Mouse (Mus musculus) embryo, embryonic 11 days (tissue): ENCODE measurements at regions not wholly inside any gene's neighbourhood (a gene's known extent, or its start where the extent isn't known, plus 50 kb on each side); places are given as distances from the start of the nearest gene placed in this dataset.

Source experiments
- DNase-seq: peaks from one replicate; pipeline ENCODE4 v3.0.0-alpha.2; 2015

GRCm38 (mm10) chr2:19049877-19050731 lies 52.0 kb downstream of the 4930426L09Rik start:
- peak; percentile 22 for DNase-seq

GRCm38 (mm10) chr2:19055500-19055899 lies 57.4 kb downstream of the 4930426L09Rik start:
- no peak for DNase-seq

GRCm38 (mm10) chr2:19057859-19058258 lies 59.7 kb downstream of the 4930426L09Rik start:
- no peak for DNase-seq

- no peak for DNase-seq
These were observed 60.6 kb downstream of the 4930426L09Rik start for GRCm38 (mm10) chr2:19058765-19059164.

- no peak for DNase-seq
These were observed 61.1 kb downstream of the 4930426L09Rik start for GRCm38 (mm10) chr2:19059246-19059645.

- DNase-seq: peak; percentile 5
These were observed 62.2 kb downstream of the 4930426L09Rik start for GRCm38 (mm10) chr2:19060218-19060915.

- DNase-seq: no peak
These were observed 66.6 kb downstream of the 4930426L09Rik start for GRCm38 (mm10) chr2:19064560-19065362.

GRCm38 (mm10) chr2:19065511-19065910 lies 67.4 kb downstream of the 4930426L09Rik start:
- no peak for DNase-seq

GRCm38 (mm10) chr2:19068161-19068560 lies 70.0 kb downstream of the 4930426L09Rik start:
- no peak for DNase-seq

- no peak for DNase-seq
These were observed 85.7 kb downstream of the 4930426L09Rik start for GRCm38 (mm10) chr2:19083816-19084215.

GRCm38 (mm10) chr2:19085105-19085504 lies 87.0 kb downstream of the 4930426L09Rik start:
- DNase-seq: no peak

GRCm38 (mm10) chr2:19086167-19086566 lies 88.0 kb downstream of the 4930426L09Rik start:
- DNase-seq: no peak

GRCm38 (mm10) chr2:19086621-19087020 lies 88.5 kb downstream of the 4930426L09Rik start:
- DNase-seq: no peak

GRCm38 (mm10) chr2:19099384-19099783 lies 99.7 kb upstream of the Armc3 start:
- DNase-seq: no peak

- DNase-seq: no peak
These were observed 90.3 kb upstream of the Armc3 start for GRCm38 (mm10) chr2:19108753-19109152.

GRCm38 (mm10) chr2:19119871-19120270 lies 79.2 kb upstream of the Armc3 start:
- no peak for DNase-seq

GRCm38 (mm10) chr2:19132864-19133263 lies 66.2 kb upstream of the Armc3 start:
- no peak for DNase-seq

GRCm38 (mm10) chr2:19142586-19142985 lies 56.5 kb upstream of the Armc3 start:
- no peak for DNase-seq

- no peak for DNase-seq
These were observed 53.7 kb upstream of the Armc3 start for GRCm38 (mm10) chr2:19145412-19145811.

- DNase-seq: no peak
These were observed 53.2 kb upstream of the Armc3 start for GRCm38 (mm10) chr2:19145881-19146280.

GRCm38 (mm10) chr2:19146289-19146688 lies 52.8 kb upstream of the Armc3 start:
- DNase-seq: no peak

- DNase-seq: no peak
These were observed 50.3 kb upstream of the Armc3 start for GRCm38 (mm10) chr2:19148812-19149211.
